Mouse (Mus musculus) heart, postnatal 0 days (tissue): ENCODE results near the gene Scoc.

ENCODE experiments used
- CTCF ChIP-seq: IDR thresholded peaks from 2 replicates; pipeline ENCODE4 v1.5.1; 2016; ENCODE audit warnings: antibody characterized with exemption, control low read depth, low read depth
- EP300 ChIP-seq: IDR thresholded peaks from 2 replicates; pipeline ENCODE4 v1.6.1; 2016; ENCODE audit warnings: antibody characterized with exemption, low read depth

DNA sequence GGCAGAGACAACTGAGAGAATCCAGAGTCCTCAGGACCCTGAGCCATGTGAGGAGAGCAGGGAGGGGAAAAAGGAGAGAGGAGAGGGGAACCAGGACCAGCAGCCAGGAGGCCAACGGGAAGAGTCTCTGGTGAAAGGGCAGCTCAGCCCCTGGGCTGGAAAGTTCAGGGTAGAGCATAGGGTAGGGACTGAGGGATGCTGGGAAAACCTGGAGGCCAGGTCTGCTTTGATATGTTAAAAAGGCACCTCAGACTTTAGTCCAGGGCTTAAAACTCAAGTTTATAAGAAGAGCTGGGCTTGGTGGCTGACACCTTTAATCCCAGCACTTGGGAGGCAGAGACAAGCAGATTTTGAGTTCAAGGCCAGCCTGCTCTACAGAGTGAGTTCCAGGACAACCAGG, 65.7 kb downstream of the Scoc start:
- TF ChIP-seq EP300 (no peak), CTCF (no peak)
